Mouse (Mus musculus): ENCODE data around the gene Map3k1. TPM values are rescaled to one million over a fixed set of nuclear protein-coding genes. Genes with fewer than 3 reads are reported as not detected.
"Not testable (repeated sequence)": the region's sequence is repeated elsewhere in the genome, so short reads cannot be mapped to it uniquely, and the experiment has no call there.

Map3k1 gene
- total and polyA plus RNA-seq, 3 experiments = 24.6 to 99.2 (median 51.8) TPM

DNA sequence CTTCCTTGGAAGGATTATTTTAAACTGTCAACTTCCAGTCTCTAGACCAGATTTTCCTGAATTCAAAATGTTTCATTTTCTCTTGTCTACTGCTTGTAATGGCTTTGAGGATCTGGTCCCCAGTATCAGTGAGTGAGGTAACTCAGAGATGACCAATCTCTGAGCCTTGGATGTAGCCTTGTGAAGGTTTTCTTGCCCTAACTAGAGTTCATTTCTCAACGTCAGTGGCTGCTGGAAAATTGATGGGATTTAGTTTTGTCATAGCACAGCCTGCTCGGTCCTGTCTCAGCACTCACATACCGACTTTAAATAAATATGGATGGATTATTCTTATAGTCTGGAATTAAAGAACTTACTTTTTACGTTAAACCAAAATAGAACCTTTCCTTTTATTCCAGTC is 98.3 kb downstream of the Map3k1 start:
- H3K27me3 ChIP-seq (ENCODE audit: insufficient read depth, low read length) = no peaks in the 10 kb centered on the region
- H3K4me1 ChIP-seq (ENCODE audit: insufficient read depth, low read depth, low read length) = peaks cover 3% of the 10 kb centered on the region; the same call in 1 of the 2 replicates
- DNase-seq (ENCODE audit: low spot score) (no peak), ATAC-seq (ENCODE audit: extremely low read depth, insufficient number of reproducible peaks, low FRiP score, poor library complexity, severe bottlenecking) (no peak)
- no peaks in the 10 kb centered on the region for H3K9me3 ChIP-seq (replicated peaks)
- H3K36me3 ChIP-seq (replicated peaks) = peaks cover 98% of the 10 kb centered on the region
- no peak overlapping the region for H3K4me3 ChIP-seq (ENCODE audit: low read depth, low read length)
- TF ChIP-seq GATA1 (IDR thresholded peaks at IDR 0.05; ENCODE audit: borderline replicate concordance, low read length) (no peak), TAL1 (conservative IDR thresholded peaks at IDR 0.05; ENCODE audit: low read depth, low read length) (no peak), CTCF (IDR thresholded peaks at IDR 0.05; ENCODE audit: low read depth, low read length) (no peak), POLR2AphosphoS5 (IDR thresholded peaks at IDR 0.05; ENCODE audit: insufficient replicate concordance, low read depth, low read length) (no peak), GATA2 (IDR thresholded peaks at IDR 0.05; ENCODE audit: borderline replicate concordance, low read depth, low read length) (no peak)

DNA sequence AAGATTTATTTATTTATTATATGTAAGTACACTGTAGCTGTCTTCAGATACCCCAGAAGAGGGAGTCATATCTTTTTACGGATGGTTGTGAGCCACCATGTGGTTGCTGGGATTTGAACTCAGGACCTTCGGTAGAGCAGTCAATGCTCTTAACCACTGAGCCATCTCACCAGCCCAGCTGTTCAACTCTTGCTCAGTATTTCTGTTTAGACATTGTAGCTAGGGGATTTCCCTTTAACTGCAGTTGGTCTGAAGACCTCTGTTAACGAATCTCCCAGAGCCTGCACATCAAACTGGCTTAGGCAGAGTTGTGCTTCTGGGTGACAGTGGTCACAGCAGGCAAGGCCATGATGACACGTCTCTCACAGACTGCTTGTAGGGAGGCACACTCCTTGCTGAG is 104.8 kb downstream of the Map3k1 start:
- Histone ChIP-seq H3K36me3 (replicated peaks) (peaks cover 81% of the 10 kb centered on the region), H3K4me1 (ENCODE audit: insufficient read depth, low read depth, low read length) (peaks cover 10% of the 10 kb centered on the region; the same call in 1 of the 2 replicates)
- DNase-seq (ENCODE audit: low spot score); ATAC-seq (ENCODE audit: extremely low read depth, insufficient number of reproducible peaks, low FRiP score, poor library complexity, severe bottlenecking); H3K9me3 ChIP-seq (replicated peaks); H3K27me3 ChIP-seq (ENCODE audit: insufficient read depth, low read length); H3K4me3 ChIP-seq (ENCODE audit: low read depth, low read length): not testable (repeated sequence)

DNA sequence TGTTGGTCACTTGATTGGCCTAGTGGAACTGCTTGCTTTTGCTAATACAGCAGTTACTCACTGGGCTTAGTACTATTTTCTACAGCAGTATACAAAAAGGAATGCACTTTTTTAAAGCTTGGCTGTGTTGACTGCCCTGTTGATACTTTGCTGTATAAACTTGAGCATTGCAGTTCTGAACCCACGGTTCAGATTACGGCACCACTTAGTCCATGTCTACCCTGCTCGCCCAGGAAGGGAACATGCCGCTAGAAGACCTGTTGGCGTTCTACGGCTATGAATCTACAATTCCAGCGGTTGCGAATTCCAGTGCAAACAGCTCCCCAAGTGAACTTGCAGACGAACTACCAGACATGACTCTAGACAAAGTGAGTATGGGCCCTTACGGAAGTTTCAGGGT is 105.4 kb downstream of the Map3k1 start:
- no peak for TF ChIP-seq POLR2AphosphoS5 (IDR thresholded peaks at IDR 0.05; ENCODE audit: insufficient replicate concordance, low read depth, low read length)
- no peak for TF ChIP-seq TAL1 (conservative IDR thresholded peaks at IDR 0.05; ENCODE audit: low read depth, low read length)
- H3K9me3 ChIP-seq (replicated peaks) = no peaks in the 10 kb centered on the region
- peaks cover 10% of the 10 kb centered on the region; the same call in 1 of the 2 replicates for H3K4me1 ChIP-seq (ENCODE audit: insufficient read depth, low read depth, low read length)
- peaks cover 76% of the 10 kb centered on the region for H3K36me3 ChIP-seq (replicated peaks)
- H3K27me3 ChIP-seq (ENCODE audit: insufficient read depth, low read length) = no peaks in the 10 kb centered on the region
- no peak for DNase-seq (ENCODE audit: low spot score)
- no peak overlapping the region for H3K4me3 ChIP-seq (ENCODE audit: low read depth, low read length)
- no peak for ATAC-seq (ENCODE audit: extremely low read depth, insufficient number of reproducible peaks, low FRiP score, poor library complexity, severe bottlenecking)

Other genes with a start within 250 kb of the Map3k1 start
- not detected in 2 replicates for gene Gm10198, start 216.2 kb downstream of the Map3k1 start, total RNA-seq (2014; fragmentation: Nextera tagmentation)
- gene Gm10198, start 216.2 kb downstream of the Map3k1 start, total RNA-seq (2017) = not detected in 2 replicates
- not detected in 2 replicates for gene Gm10198, start 216.2 kb downstream of the Map3k1 start, polyA plus RNA-seq (2012)
- 65.3 and 89.2 TPM in 2 replicates for gene Mier3, start 128.0 kb downstream of the Map3k1 start, total RNA-seq (2014; fragmentation: Nextera tagmentation)
- gene Mier3, start 128.0 kb downstream of the Map3k1 start, total RNA-seq (2017) = 59.3 and 68.6 TPM in 2 replicates
- 0.96 and 1.6 TPM in 2 replicates for gene Mier3, start 128.0 kb downstream of the Map3k1 start, polyA plus RNA-seq (2012)

Data from G1E (cell line).